Mouse (Mus musculus) lung, postnatal 25 days (tissue): ENCODE measurements at regions not wholly inside any gene's neighbourhood (a gene's known extent, or its start where the extent isn't known, plus 50 kb on each side); places are given as distances from the start of the nearest gene placed in this dataset.

Source experiments
- DNase-seq: peaks from one replicate; pipeline ENCODE4 v3.0.0; 2022; ENCODE audit warnings: low spot score

GRCm38 (mm10) chr5:128482617-128483440 is 50.0 kb upstream of the Tmem132d start:
- no peak for DNase-seq
